Mouse (Mus musculus): ENCODE data around the gene Nbea.

DNA sequence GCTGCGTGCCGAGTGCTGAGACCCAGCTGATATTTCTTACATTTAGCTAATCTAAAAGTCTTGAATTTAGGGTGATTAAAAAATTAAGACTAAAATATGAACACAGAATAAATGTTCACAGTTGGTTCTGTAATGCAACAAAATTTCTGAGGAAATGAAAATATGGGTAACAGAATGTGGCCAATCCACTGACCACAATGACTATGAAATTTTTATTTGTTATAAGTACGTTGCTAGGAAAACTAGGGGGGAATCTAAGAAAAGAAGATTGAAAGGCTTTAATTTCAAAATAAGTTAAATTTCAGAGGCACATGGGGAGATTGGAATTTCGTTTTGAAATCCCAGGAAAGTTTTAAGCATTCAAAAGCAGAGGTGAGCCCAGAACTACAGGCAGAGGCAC is 392.9 kb downstream of the Nbea start:
- TF ChIP-seq CTCF (conservative IDR thresholded peaks at IDR 0.05; ENCODE audit: insufficient read depth, insufficient read length, low read depth, low read length) (no peak), POLR2A (IDR thresholded peaks at IDR 0.05; ENCODE audit: low read depth, low read length) (no peak)
